Mouse (Mus musculus): ENCODE measurements around the gene Chkb.
"Not testable (repeated sequence)": the region's sequence is repeated elsewhere in the genome, so short reads cannot be mapped to it uniquely, and the experiment has no call there.

Gene Chkb

GRCm38 (mm10) chr15:89452906-89453864, 23.5 kb upstream of the Chkb start:
- peak; percentile 84 for DNase-seq

- DNase-seq, result no peak
Measured at GRCm38 (mm10) chr15:89442486-89443070, 12.9 kb upstream of the Chkb start.

GRCm38 (mm10) chr15:89435878-89436277, 6.2 kb upstream of the Chkb start:
- no peak for DNase-seq

GRCm38 (mm10) chr15:89434136-89434535, 4.4 kb upstream of the Chkb start:
- DNase-seq, result no peak

GRCm38 (mm10) chr15:89432946-89433345, 3.2 kb upstream of the Chkb start:
- no peak for DNase-seq

- no peak for DNase-seq
Measured at GRCm38 (mm10) chr15:89431806-89432205, 2.1 kb upstream of the Chkb start.

GRCm38 (mm10) chr15:89431271-89431670, 1.6 kb upstream of the Chkb start:
- DNase-seq, result no peak

- not testable (repeated sequence) for DNase-seq
Measured at GRCm38 (mm10) chr15:89430771-89431170, 1.1 kb upstream of the Chkb start.

GRCm38 (mm10) chr15:89430341-89430740, 633 bp upstream of the Chkb start:
- DNase-seq, result no peak

- no peak for DNase-seq
Measured at GRCm38 (mm10) chr15:89428821-89429351, 822 bp downstream of the Chkb start.

- DNase-seq, result no peak
Measured at GRCm38 (mm10) chr15:89428136-89428790, 1.4 kb downstream of the Chkb start.

- no peak for DNase-seq
Measured at GRCm38 (mm10) chr15:89426716-89427115, 3.0 kb downstream of the Chkb start.

GRCm38 (mm10) chr15:89425711-89426121, 4.0 kb downstream of the Chkb start, which contains the start of gene Cpt1b:
TSS of gene Cpt1b (minus strand) at chr15:89425863.
- DNase-seq, result no peak

GRCm38 (mm10) chr15:89424621-89425020, 5.1 kb downstream of the Chkb start:
- DNase-seq, result no peak

- no peak for DNase-seq
Measured at GRCm38 (mm10) chr15:89421938-89422337, 7.8 kb downstream of the Chkb start.

- no peak for DNase-seq
Measured at GRCm38 (mm10) chr15:89415282-89415681, 14.4 kb downstream of the Chkb start.

GRCm38 (mm10) chr15:89410118-89410517, 19.6 kb downstream of the Chkb start, which contains the start of gene Syce3:
TSS of gene Syce3 (minus strand) at chr15:89410503.
- DNase-seq, result no peak

- no peak for DNase-seq
Measured at GRCm38 (mm10) chr15:89406691-89407090, 23.0 kb downstream of the Chkb start.

GRCm38 (mm10) chr15:89404831-89405623, 24.7 kb downstream of the Chkb start:
- DNase-seq, result no peak

- DNase-seq, result no peak
Measured at GRCm38 (mm10) chr15:89402471-89402870, 27.2 kb downstream of the Chkb start.

GRCm38 (mm10) chr15:89399716-89400115, 30.0 kb downstream of the Chkb start:
- no peak for DNase-seq

GRCm38 (mm10) chr15:89398146-89398545, 31.6 kb downstream of the Chkb start:
- no peak for DNase-seq

All from thymus, postnatal 4 days (tissue).